Mouse (Mus musculus): ENCODE measurements at regions not wholly inside any gene's neighbourhood (a gene's known extent, or its start where the extent isn't known, plus 50 kb on each side); places are given as distances from the start of the nearest gene placed in this dataset.

GRCm38 (mm10) chr3:144058106-144058505 lies 146.9 kb downstream of the Lmo4 start:
- no peaks in the 10 kb centered on the region for H3K4me1 ChIP-seq
- no peaks in the 10 kb centered on the region for H3K36me3 ChIP-seq
- 73% methylated on average over 4 of the region's 4 CpGs for WGBS
- H3K4me3 ChIP-seq: no peak overlapping the region
- H3K27ac ChIP-seq: no peak overlapping the region
- ATAC-seq (ENCODE audit: low FRiP score, low read depth): no peak
- no peak overlapping the region for H3K9ac ChIP-seq
- H3K9me3 ChIP-seq: no peaks in the 10 kb centered on the region
- H3K4me2 ChIP-seq (replicated peaks): no peak overlapping the region
- no peaks in the 10 kb centered on the region for H3K27me3 ChIP-seq

DNA sequence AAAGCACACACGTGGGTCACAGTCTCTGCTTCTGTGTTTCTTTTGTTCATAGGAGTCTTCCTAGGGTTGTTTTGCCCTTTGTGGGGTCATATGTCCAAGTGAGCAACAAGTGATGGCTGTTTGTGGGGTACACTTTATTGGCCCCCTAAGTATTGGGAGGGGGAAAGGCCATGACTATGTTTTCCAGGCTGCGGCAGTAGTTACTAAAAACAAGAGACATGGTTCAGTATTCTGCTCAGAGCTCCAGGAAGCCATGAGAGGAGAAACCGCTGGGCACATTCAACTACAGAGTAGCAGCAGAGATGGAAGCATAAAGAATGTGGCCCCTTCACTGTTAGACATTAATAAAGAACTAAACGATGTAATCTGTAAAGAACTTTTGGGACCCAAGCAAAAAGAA lies 154.7 kb downstream of the Lmo4 start:
- WGBS: 78% methylated on average over 4 of the region's 4 CpGs
- Histone ChIP-seq H3K4me1 (no peaks in the 10 kb centered on the region), H3K4me2 (replicated peaks) (no peak overlapping the region), H3K27me3 (no peaks in the 10 kb centered on the region), H3K36me3 (no peaks in the 10 kb centered on the region), H3K9me3 (no peaks in the 10 kb centered on the region), H3K27ac (no peak overlapping the region), H3K9ac (no peak overlapping the region), H3K4me3 (no peak overlapping the region)
- ATAC-seq (ENCODE audit: low FRiP score, low read depth): no peak

- H3K36me3 ChIP-seq: no peaks in the 10 kb centered on the region
- WGBS: 49% methylated on average over 4 of the region's 4 CpGs
- no peak overlapping the region for H3K4me3 ChIP-seq
- ATAC-seq (ENCODE audit: low FRiP score, low read depth): no peak
- H3K27me3 ChIP-seq: no peaks in the 10 kb centered on the region
- H3K4me2 ChIP-seq (replicated peaks): no peak overlapping the region
- no peak overlapping the region for H3K27ac ChIP-seq
- H3K9ac ChIP-seq: no peak overlapping the region
- no peaks in the 10 kb centered on the region for H3K4me1 ChIP-seq
- H3K9me3 ChIP-seq: no peaks in the 10 kb centered on the region
Measured at GRCm38 (mm10) chr3:144049270-144049669, 155.8 kb downstream of the Lmo4 start.

- peaks cover 12% of the 10 kb centered on the region for H3K4me1 ChIP-seq
- ATAC-seq (ENCODE audit: low FRiP score, low read depth): no peak
- no peak overlapping the region for H3K4me2 ChIP-seq (replicated peaks)
- H3K4me3 ChIP-seq: no peak overlapping the region
- no peaks in the 10 kb centered on the region for H3K9me3 ChIP-seq
- no peak overlapping the region for H3K9ac ChIP-seq
- no peak overlapping the region for H3K27ac ChIP-seq
- 84% methylated on average over 2 of the region's 2 CpGs for WGBS
- H3K36me3 ChIP-seq: no peaks in the 10 kb centered on the region
- no peaks in the 10 kb centered on the region for H3K27me3 ChIP-seq
Measured at GRCm38 (mm10) chr3:144044366-144044765, 160.7 kb downstream of the Lmo4 start.

- Histone ChIP-seq H3K9me3 (no peaks in the 10 kb centered on the region), H3K4me3 (no peak overlapping the region), H3K36me3 (no peaks in the 10 kb centered on the region), H3K27me3 (no peaks in the 10 kb centered on the region), H3K4me2 (replicated peaks) (no peak overlapping the region), H3K9ac (no peak overlapping the region), H3K27ac (no peak overlapping the region), H3K4me1 (peaks cover 12% of the 10 kb centered on the region)
- ATAC-seq (ENCODE audit: low FRiP score, low read depth): no peak
- 42% methylated on average over 5 of the region's 5 CpGs for WGBS
Measured at GRCm38 (mm10) chr3:144041788-144042187, 163.2 kb downstream of the Lmo4 start.

DNA sequence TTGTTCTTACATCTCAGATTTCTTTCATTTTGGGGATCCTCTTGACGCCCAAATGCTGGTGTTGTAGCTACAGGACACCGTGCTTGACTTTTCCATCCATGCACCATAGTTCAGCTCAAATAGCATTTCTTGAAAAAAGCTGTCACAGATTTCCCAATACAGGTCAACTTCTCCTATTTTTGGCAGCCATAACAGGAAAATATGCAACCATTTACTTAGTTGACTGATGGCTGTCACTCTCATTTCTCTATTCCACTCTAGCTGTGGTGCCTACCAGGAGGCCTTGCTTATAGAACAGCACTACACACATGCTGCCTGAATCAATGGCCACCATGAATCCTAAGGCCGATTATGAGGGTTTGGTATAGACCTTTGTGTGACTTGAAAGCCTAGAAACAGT lies 165.5 kb downstream of the Lmo4 start:
- Histone ChIP-seq H3K4me3 (no peak overlapping the region), H3K9me3 (no peaks in the 10 kb centered on the region), H3K4me2 (replicated peaks) (no peak overlapping the region), H3K27ac (no peak overlapping the region), H3K27me3 (no peaks in the 10 kb centered on the region), H3K4me1 (peaks cover 12% of the 10 kb centered on the region), H3K9ac (no peak overlapping the region), H3K36me3 (no peaks in the 10 kb centered on the region)
- ATAC-seq (ENCODE audit: low FRiP score, low read depth): no peak
- 90% methylated on average over 3 of the region's 3 CpGs for WGBS

DNA sequence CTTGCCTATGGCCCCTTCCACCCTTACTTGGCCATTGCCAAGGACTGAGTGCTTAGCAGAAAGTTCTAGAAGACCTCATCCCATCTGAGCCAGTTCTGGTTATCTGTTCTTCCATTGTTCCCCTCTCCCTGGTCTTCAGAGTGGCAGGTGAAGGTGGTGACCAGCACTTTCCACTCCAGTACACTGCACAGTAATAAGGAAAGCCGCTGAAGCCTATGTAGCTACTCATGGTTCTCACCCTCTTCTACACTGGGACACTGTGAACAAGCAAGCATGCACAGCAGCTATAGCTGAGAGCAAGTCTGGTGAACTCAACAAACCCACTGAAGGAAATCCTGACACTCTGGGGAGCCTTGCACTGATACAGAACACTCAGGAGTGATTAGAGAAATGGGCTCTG lies 175.4 kb downstream of the Lmo4 start:
- Histone ChIP-seq H3K27ac (no peak overlapping the region), H3K36me3 (no peaks in the 10 kb centered on the region), H3K9ac (no peak overlapping the region), H3K4me1 (peaks cover 2% of the 10 kb centered on the region; the same call in 1 of the 2 replicates), H3K27me3 (no peaks in the 10 kb centered on the region; the same call in 1 of the 2 replicates), H3K9me3 (no peaks in the 10 kb centered on the region), H3K4me2 (replicated peaks) (no peak overlapping the region), H3K4me3 (no peak overlapping the region)
- ATAC-seq (ENCODE audit: low FRiP score, low read depth): no peak
- WGBS: 90% methylated on average over 1 of the region's 1 CpGs

DNA sequence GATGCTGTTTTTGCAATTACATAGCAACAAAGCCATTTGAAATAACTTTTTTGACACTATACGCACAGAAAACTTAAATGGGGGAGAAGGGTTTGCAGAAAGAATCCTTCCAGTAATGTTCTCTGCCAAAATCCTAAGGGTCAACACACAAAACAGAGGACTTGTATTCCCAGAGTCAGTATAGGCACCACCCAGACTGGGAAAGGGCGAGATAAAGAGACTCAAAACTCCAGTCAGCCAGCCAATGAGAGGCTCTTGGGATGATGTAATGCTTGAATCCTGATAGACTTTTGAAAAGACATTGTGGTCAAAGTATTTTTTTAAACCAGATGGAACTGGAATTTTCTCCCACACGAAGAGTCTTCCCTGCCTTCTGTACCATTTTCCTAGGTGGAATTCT lies 175.9 kb downstream of the Lmo4 start:
- H3K4me2 ChIP-seq (replicated peaks): no peak overlapping the region
- H3K36me3 ChIP-seq: no peaks in the 10 kb centered on the region
- 82% methylated on average over 3 of the region's 3 CpGs for WGBS
- H3K27me3 ChIP-seq: no peaks in the 10 kb centered on the region; the same call in 1 of the 2 replicates
- no peaks in the 10 kb centered on the region for H3K9me3 ChIP-seq
- H3K4me3 ChIP-seq: no peak overlapping the region
- no peak overlapping the region for H3K9ac ChIP-seq
- no peak for ATAC-seq (ENCODE audit: low FRiP score, low read depth)
- H3K4me1 ChIP-seq: peaks cover 2% of the 10 kb centered on the region; the same call in 1 of the 2 replicates
- no peak overlapping the region for H3K27ac ChIP-seq

GRCm38 (mm10) chr3:144027134-144027980 lies 177.7 kb downstream of the Lmo4 start:
- Histone ChIP-seq H3K9ac (no peak overlapping the region), H3K4me1 (peaks cover 2% of the 10 kb centered on the region; the same call in 1 of the 2 replicates), H3K9me3 (no peaks in the 10 kb centered on the region), H3K4me3 (no peak overlapping the region), H3K4me2 (replicated peaks) (no peak overlapping the region), H3K27me3 (no peaks in the 10 kb centered on the region; the same call in 1 of the 2 replicates), H3K36me3 (no peaks in the 10 kb centered on the region), H3K27ac (no peak overlapping the region)
- 90% methylated on average over 6 of the region's 6 CpGs for WGBS
- no peak for ATAC-seq (ENCODE audit: low FRiP score, low read depth)

DNA sequence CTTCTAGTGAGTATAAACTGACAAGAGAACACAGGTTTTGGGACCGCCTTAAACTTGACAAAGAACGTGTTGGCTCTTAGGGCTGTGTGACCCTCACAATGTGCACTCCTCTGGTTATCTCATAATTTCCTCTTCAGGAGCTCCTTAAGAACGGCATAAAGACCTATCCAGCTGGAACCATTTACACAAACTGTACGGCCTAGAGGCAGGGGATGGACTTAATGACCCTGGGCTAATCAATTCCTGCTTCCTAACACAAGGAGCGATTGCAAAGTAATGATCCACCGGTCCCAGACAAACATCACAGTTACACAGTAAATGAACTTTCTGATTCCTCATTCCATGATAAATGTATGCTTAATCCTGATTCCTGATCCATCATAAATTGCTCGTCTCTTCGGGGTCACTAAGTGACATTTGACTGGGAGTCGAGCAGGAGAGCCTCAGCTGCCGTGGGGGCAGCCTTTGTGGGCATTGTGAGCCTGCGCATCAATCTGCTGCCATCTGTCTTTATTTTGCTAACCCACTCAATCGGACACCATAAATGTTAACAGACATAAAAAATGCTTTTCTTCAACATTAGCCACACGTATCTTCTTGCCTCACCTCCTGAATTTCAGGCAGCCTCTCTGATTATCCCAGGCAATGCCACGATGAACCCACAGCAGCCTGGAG lies 179.4 kb downstream of the Lmo4 start:
- no peaks in the 10 kb centered on the region for H3K36me3 ChIP-seq
- H3K9ac ChIP-seq: no peak overlapping the region
- peaks cover 4% of the 10 kb centered on the region; the same call in 1 of the 2 replicates for H3K4me1 ChIP-seq
- no peak for ATAC-seq (ENCODE audit: low FRiP score, low read depth)
- WGBS: 24% methylated on average over 14 of the region's 14 CpGs
- no peaks in the 10 kb centered on the region for H3K9me3 ChIP-seq
- no peaks in the 10 kb centered on the region; the same call in 1 of the 2 replicates for H3K27me3 ChIP-seq
- no peak overlapping the region for H3K4me2 ChIP-seq (replicated peaks)
- H3K27ac ChIP-seq: no peak overlapping the region
- H3K4me3 ChIP-seq: no peak overlapping the region

- WGBS: 82% methylated on average over 5 of the region's 5 CpGs
Measured at GRCm38 (mm10) chr3:144024216-144024615, 180.8 kb downstream of the Lmo4 start.

DNA sequence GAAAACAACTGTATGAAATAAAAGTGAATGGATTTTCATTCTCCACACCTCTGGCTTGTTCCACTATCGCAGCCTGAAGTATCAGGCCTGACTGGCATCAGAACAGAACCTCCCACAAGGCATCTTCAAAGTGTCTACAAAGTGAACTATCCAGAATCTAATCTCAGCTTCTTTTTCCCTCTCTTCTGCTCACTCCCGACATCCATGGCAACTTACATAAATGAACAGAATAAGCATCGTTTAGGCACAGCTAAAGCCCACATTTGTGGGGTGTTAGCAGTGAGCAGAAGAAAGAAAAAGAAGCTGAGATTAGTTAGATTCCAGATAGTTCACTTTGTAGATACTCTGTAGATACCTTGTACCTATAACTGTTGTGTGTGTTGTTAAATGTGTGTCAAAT lies 182.0 kb downstream of the Lmo4 start:
- Histone ChIP-seq H3K9ac (no peak overlapping the region), H3K27me3 (no peaks in the 10 kb centered on the region; the same call in 1 of the 2 replicates), H3K4me3 (no peak overlapping the region), H3K27ac (no peak overlapping the region), H3K4me1 (peaks cover 12% of the 10 kb centered on the region), H3K4me2 (replicated peaks) (no peak overlapping the region), H3K36me3 (no peaks in the 10 kb centered on the region), H3K9me3 (no peaks in the 10 kb centered on the region)
- ATAC-seq (ENCODE audit: low FRiP score, low read depth): no peak
- 81% methylated on average over 3 of the region's 3 CpGs for WGBS

More at GRCm38 (mm10) chr3:144024216-144024615, 180.8 kb downstream of the Lmo4 start:
- H3K36me3 ChIP-seq: no peaks in the 10 kb centered on the region
- H3K9me3 ChIP-seq: no peaks in the 10 kb centered on the region
- H3K27ac ChIP-seq: no peak overlapping the region
- no peak overlapping the region for H3K4me3 ChIP-seq
- H3K4me2 ChIP-seq (replicated peaks): no peak overlapping the region
- no peaks in the 10 kb centered on the region; the same call in 1 of the 2 replicates for H3K27me3 ChIP-seq
- no peak overlapping the region for H3K9ac ChIP-seq
- H3K4me1 ChIP-seq: peaks cover 10% of the 10 kb centered on the region
- ATAC-seq (ENCODE audit: low FRiP score, low read depth): no peak
